Mouse (Mus musculus) heart, adult 9 months (tissue): ENCODE results near the gene Lat2.
"Not testable (repeated sequence)": the region's sequence is repeated elsewhere in the genome, so short reads cannot be mapped to it uniquely, and the experiment has no call there.

Source experiments
- DNase-seq, 2 experiments: peaks; one replicate each; pipeline ENCODE4 v3.0.0; 2022; ENCODE audit warnings: low spot score in 2 of 2

Gene Lat2

GRCm38 (mm10) chr5:134614802-134615201, at the start of gene Lat2:
TSS of gene Lat2 (minus strand) at chr5:134615025.
- no peak for DNase-seq

- DNase-seq = no peak
Measured at GRCm38 (mm10) chr5:134656708-134657107, 41.9 kb upstream of the Lat2 start.

- DNase-seq = no peak
Measured at GRCm38 (mm10) chr5:134652015-134652414, 37.2 kb upstream of the Lat2 start.

- DNase-seq = peak in 1 of 2 experiments; percentile 26
Measured at GRCm38 (mm10) chr5:134650926-134651325, 36.1 kb upstream of the Lat2 start.

- DNase-seq = not testable (repeated sequence)
Measured at GRCm38 (mm10) chr5:134648976-134649375, 34.2 kb upstream of the Lat2 start.

GRCm38 (mm10) chr5:134647394-134647793, 32.6 kb upstream of the Lat2 start:
- no peak for DNase-seq

- DNase-seq = no peak
Measured at GRCm38 (mm10) chr5:134646461-134646860, 31.6 kb upstream of the Lat2 start.

- peak; percentile 54 to 72 for DNase-seq
Measured at GRCm38 (mm10) chr5:134644643-134645118, 29.9 kb upstream of the Lat2 start.

GRCm38 (mm10) chr5:134644121-134644520, 29.3 kb upstream of the Lat2 start:
- DNase-seq = no peak

- DNase-seq = no peak
Measured at GRCm38 (mm10) chr5:134640371-134640770, 25.5 kb upstream of the Lat2 start.

- peak; percentile 96 to 97 for DNase-seq
Measured at GRCm38 (mm10) chr5:134639269-134639682, 24.5 kb upstream of the Lat2 start, which contains the start of gene Eif4h. TSS of gene Eif4h (minus strand) at chr5:134639490.

GRCm38 (mm10) chr5:134638461-134639268, 23.8 kb upstream of the Lat2 start:
- no peak for DNase-seq

- DNase-seq = no peak
Measured at GRCm38 (mm10) chr5:134637820-134638367, 23.1 kb upstream of the Lat2 start.

- DNase-seq = no peak
Measured at GRCm38 (mm10) chr5:134632841-134633240, 18.0 kb upstream of the Lat2 start.

GRCm38 (mm10) chr5:134630835-134631234, 16.0 kb upstream of the Lat2 start:
- DNase-seq = no peak

GRCm38 (mm10) chr5:134629508-134629907, 14.7 kb upstream of the Lat2 start:
- no peak for DNase-seq

GRCm38 (mm10) chr5:134622069-134622468, 7.2 kb upstream of the Lat2 start:
- DNase-seq = no peak

GRCm38 (mm10) chr5:134621099-134621640, 6.3 kb upstream of the Lat2 start:
- no peak for DNase-seq

- DNase-seq = no peak
Measured at GRCm38 (mm10) chr5:134620457-134620856, 5.6 kb upstream of the Lat2 start.

- peak; percentile 47 to 56 for DNase-seq
Measured at GRCm38 (mm10) chr5:134617071-134617470, 2.2 kb upstream of the Lat2 start.

- DNase-seq = no peak
Measured at GRCm38 (mm10) chr5:134615780-134616179, 955 bp upstream of the Lat2 start.

GRCm38 (mm10) chr5:134615380-134615779, 555 bp upstream of the Lat2 start:
- DNase-seq = no peak

- DNase-seq = no peak
Measured at GRCm38 (mm10) chr5:134614296-134614695, 529 bp downstream of the Lat2 start.
